Mouse (Mus musculus): ENCODE data around the gene Bbc3. TPM values are rescaled to one million over a fixed set of nuclear protein-coding genes. Genes with fewer than 3 reads are reported as not detected.

Bbc3 gene
- total RNA-seq, 1 experiment, result 21.9 TPM

GRCm38 (mm10) chr7:16311453-16312004 is 3.3 kb downstream of the Bbc3 start:
- no peak for DNase-seq (ENCODE audit: low read depth, low spot score)
- Histone ChIP-seq H3K4me3 (ENCODE audit: insufficient read depth in 1 of 2, low read depth in 1 of 2, low read length in 2 of 2, poor library complexity in 1 of 2, severe bottlenecking in 1 of 2) (peak overlapping the region; percentile 94 to 99), H3K36me3 (ENCODE audit: control insufficient read depth, insufficient read depth, low read length, poor library complexity, severe bottlenecking) (peaks cover 7% of the 10 kb centered on the region; the same call in 1 of the 2 replicates), H3K9me3 (ENCODE audit: control insufficient read depth, insufficient read depth, low read depth, low read length) (no peaks in the 10 kb centered on the region), H3K9ac (ENCODE audit: insufficient read depth, low read depth, low read length, poor library complexity, severe bottlenecking) (peak overlapping the region; percentile 62), H3K27ac (ENCODE audit: insufficient read depth, low read depth, low read length, poor library complexity, severe bottlenecking) (no peak overlapping the region), H3K4me1 (ENCODE audit: control insufficient read depth in 2 of 2, insufficient read depth in 2 of 2, low read length in 2 of 2, poor library complexity in 1 of 2) (peaks cover 4 to 27% of the 10 kb centered on the region in 2 experiments; a peak in 2 of 4 replicates)
- in situ Hi-C loops (cut with MboI; ENCODE audit: low sequenced_read_pairs in 2 of 2, unreplicated experiment in 2 of 2), result no loop called here
- TF ChIP-seq ZNF384 (IDR thresholded peaks at IDR 0.05; ENCODE audit: low read depth, low read length) (no peak), CHD2 (IDR thresholded peaks at IDR 0.05; ENCODE audit: low read depth, low read length) (no peak)

- in situ Hi-C loops (cut with MboI; ENCODE audit: low sequenced_read_pairs in 2 of 2, unreplicated experiment in 2 of 2), result no loop called here
- H3K4me1 ChIP-seq (ENCODE audit: control insufficient read depth in 2 of 2, insufficient read depth in 2 of 2, low read length in 2 of 2, poor library complexity in 1 of 2), result peaks cover 4 to 27% of the 10 kb centered on the region in 2 experiments; a peak in 2 of 4 replicates
- H3K4me3 ChIP-seq (ENCODE audit: insufficient read depth in 1 of 2, low read depth in 1 of 2, low read length in 2 of 2, poor library complexity in 1 of 2, severe bottlenecking in 1 of 2), result peak overlapping the region; percentile 94 to 99
- H3K9me3 ChIP-seq (ENCODE audit: control insufficient read depth, insufficient read depth, low read depth, low read length), result no peaks in the 10 kb centered on the region
- no peak for DNase-seq (ENCODE audit: low read depth, low spot score)
- peak overlapping the region; percentile 62 for H3K9ac ChIP-seq (ENCODE audit: insufficient read depth, low read depth, low read length, poor library complexity, severe bottlenecking)
- H3K27ac ChIP-seq (ENCODE audit: insufficient read depth, low read depth, low read length, poor library complexity, severe bottlenecking), result no peak overlapping the region
- TF ChIP-seq CHD2 (IDR thresholded peaks at IDR 0.05; ENCODE audit: low read depth, low read length) (no peak), MAFK (IDR thresholded peaks at IDR 0.05; ENCODE audit: insufficient read depth, low read depth, low read length) (no peak), HCFC1 (IDR thresholded peaks at IDR 0.05; ENCODE audit: borderline replicate concordance, insufficient read depth, low read length) (no peak), ZNF384 (IDR thresholded peaks at IDR 0.05; ENCODE audit: low read depth, low read length) (no peak), ZC3H11A (IDR thresholded peaks at IDR 0.05; ENCODE audit: borderline replicate concordance, low read depth, low read length) (no peak)
- H3K36me3 ChIP-seq (ENCODE audit: control insufficient read depth, insufficient read depth, low read length, poor library complexity, severe bottlenecking), result peaks cover 12% of the 10 kb centered on the region
These were observed 3.9 kb downstream of the Bbc3 start for GRCm38 (mm10) chr7:16312011-16312671.

- in situ Hi-C loops (cut with MboI; ENCODE audit: low sequenced_read_pairs in 2 of 2, unreplicated experiment in 2 of 2), result no loop called here
- TF ChIP-seq CHD2 (IDR thresholded peaks at IDR 0.05; ENCODE audit: low read depth, low read length) (no peak), ZC3H11A (IDR thresholded peaks at IDR 0.05; ENCODE audit: borderline replicate concordance, low read depth, low read length) (no peak), ZNF384 (IDR thresholded peaks at IDR 0.05; ENCODE audit: low read depth, low read length) (no peak), HCFC1 (IDR thresholded peaks at IDR 0.05; ENCODE audit: borderline replicate concordance, insufficient read depth, low read length) (no peak), MAFK (IDR thresholded peaks at IDR 0.05; ENCODE audit: insufficient read depth, low read depth, low read length) (no peak)
- H3K27ac ChIP-seq (ENCODE audit: insufficient read depth, low read depth, low read length, poor library complexity, severe bottlenecking), result no peak overlapping the region; the same call in 1 of the 2 replicates
- H3K9me3 ChIP-seq (ENCODE audit: control insufficient read depth, insufficient read depth, low read depth, low read length), result no peaks in the 10 kb centered on the region
- peak overlapping the region; percentile 62; the same call in 1 of the 2 replicates for H3K9ac ChIP-seq (ENCODE audit: insufficient read depth, low read depth, low read length, poor library complexity, severe bottlenecking)
- no peak for DNase-seq (ENCODE audit: low read depth, low spot score)
- H3K4me3 ChIP-seq (ENCODE audit: insufficient read depth in 1 of 2, low read depth in 1 of 2, low read length in 2 of 2, poor library complexity in 1 of 2, severe bottlenecking in 1 of 2), result peak overlapping the region; percentile 94 to 99
- H3K36me3 ChIP-seq (ENCODE audit: control insufficient read depth, insufficient read depth, low read length, poor library complexity, severe bottlenecking), result peaks cover 18% of the 10 kb centered on the region
- H3K4me1 ChIP-seq (ENCODE audit: control insufficient read depth in 2 of 2, insufficient read depth in 2 of 2, low read length in 2 of 2, poor library complexity in 1 of 2), result peaks cover 4 to 28% of the 10 kb centered on the region in 2 experiments; a peak in 2 of 4 replicates
These were observed 4.6 kb downstream of the Bbc3 start for GRCm38 (mm10) chr7:16312672-16313311.

GRCm38 (mm10) chr7:16313481-16314220 is 5.5 kb downstream of the Bbc3 start:
- peak overlapping the region; percentile 94 to 99 for H3K4me3 ChIP-seq (ENCODE audit: insufficient read depth in 1 of 2, low read depth in 1 of 2, low read length in 2 of 2, poor library complexity in 1 of 2, severe bottlenecking in 1 of 2)
- in situ Hi-C loops (cut with MboI; ENCODE audit: low sequenced_read_pairs in 2 of 2, unreplicated experiment in 2 of 2), result no loop called here
- DNase-seq (ENCODE audit: low read depth, low spot score), result no peak
- TF ChIP-seq CHD2 (IDR thresholded peaks at IDR 0.05; ENCODE audit: low read depth, low read length) (no peak), MAFK (IDR thresholded peaks at IDR 0.05; ENCODE audit: insufficient read depth, low read depth, low read length) (no peak), ZC3H11A (IDR thresholded peaks at IDR 0.05; ENCODE audit: borderline replicate concordance, low read depth, low read length) (no peak), ZNF384 (IDR thresholded peaks at IDR 0.05; ENCODE audit: low read depth, low read length) (no peak), HCFC1 (IDR thresholded peaks at IDR 0.05; ENCODE audit: borderline replicate concordance, insufficient read depth, low read length) (0 out of 2 replicates have a peak, but pooled peaks have one; percentile 36)
- peaks cover 3 to 26% of the 10 kb centered on the region in 2 experiments; a peak in 2 of 4 replicates for H3K4me1 ChIP-seq (ENCODE audit: control insufficient read depth in 2 of 2, insufficient read depth in 2 of 2, low read length in 2 of 2, poor library complexity in 1 of 2)
- peak overlapping the region; percentile 53 for H3K27ac ChIP-seq (ENCODE audit: insufficient read depth, low read depth, low read length, poor library complexity, severe bottlenecking)
- no peaks in the 10 kb centered on the region for H3K9me3 ChIP-seq (ENCODE audit: control insufficient read depth, insufficient read depth, low read depth, low read length)
- peak overlapping the region; percentile 81 for H3K9ac ChIP-seq (ENCODE audit: insufficient read depth, low read depth, low read length, poor library complexity, severe bottlenecking)
- H3K36me3 ChIP-seq (ENCODE audit: control insufficient read depth, insufficient read depth, low read length, poor library complexity, severe bottlenecking), result peaks cover 21% of the 10 kb centered on the region

All from ES-E14 (cell line).